Mouse (Mus musculus): ENCODE data around the gene Mrpl4. TPM values are rescaled to one million over a fixed set of nuclear protein-coding genes. Genes with fewer than 3 reads are reported as not detected.
A peak's percentile ranks its signal among the peaks of the same experiment; 100 is the strongest.

Mrpl4 gene
- 155 and 158 TPM in 2 replicates for polyA plus RNA-seq (2015; fragmentation: Nextera tagmentation; extraction: Ambion mirVana)

- Histone ChIP-seq H3K27me3 (ENCODE audit: insufficient read depth, low read length) (no peaks in the 10 kb centered on the region), H3K9me3 (replicated peaks; ENCODE audit: low read length) (no peaks in the 10 kb centered on the region), H3K36me3 (ENCODE audit: insufficient read depth, low read length) (peaks cover 15% of the 10 kb centered on the region; the same call in 1 of the 2 replicates), H3K4me2 (ENCODE audit: low read length) (peak within 1 kb of the TSS; percentile 87), H3K4me1 (replicated peaks; ENCODE audit: insufficient read depth, low read length) (no peaks in the 10 kb centered on the region; the same call in 1 of the 2 replicates), H3K9ac (ENCODE audit: low read depth, low read length) (peak within 1 kb of the TSS; percentile 79), H3K4me3 (replicated peaks; ENCODE audit: low read depth, low read length) (peak within 1 kb of the TSS; percentile 80), H3K27ac (peak within 1 kb of the TSS; percentile 86)
- under 1% methylated on average over 72 of the region's 72 CpGs for WGBS
- peak; percentile 83 for ATAC-seq (replicated peaks; ENCODE audit: low FRiP score, low read depth)
- no peak for TF ChIP-seq CTCF (IDR thresholded peaks at IDR 0.05; ENCODE audit: low read depth)
- peak; percentile 86 for DNase-seq (ENCODE audit: low spot score)
Measured at GRCm38 (mm10) chr9:21002627-21003551, at the start of gene Mrpl4. TSS of gene Mrpl4 (plus strand) at chr9:21002738.

- ATAC-seq (replicated peaks; ENCODE audit: low FRiP score, low read depth) = no peak
- H3K4me2 ChIP-seq (ENCODE audit: low read length) = no peak overlapping the region
- H3K9me3 ChIP-seq (replicated peaks; ENCODE audit: low read length) = no peaks in the 10 kb centered on the region
- TF ChIP-seq CTCF (IDR thresholded peaks at IDR 0.05; ENCODE audit: low read depth) = no peak
- no peak overlapping the region for H3K27ac ChIP-seq
- 81% methylated on average over 3 of the region's 3 CpGs for WGBS
- DNase-seq (ENCODE audit: low spot score) = no peak
- H3K4me3 ChIP-seq (replicated peaks; ENCODE audit: low read depth, low read length) = no peak overlapping the region
- H3K36me3 ChIP-seq (ENCODE audit: insufficient read depth, low read length) = no peaks in the 10 kb centered on the region
- no peak overlapping the region for H3K9ac ChIP-seq (ENCODE audit: low read depth, low read length)
- H3K27me3 ChIP-seq (ENCODE audit: insufficient read depth, low read length) = no peaks in the 10 kb centered on the region
- H3K4me1 ChIP-seq (replicated peaks; ENCODE audit: insufficient read depth, low read length) = no peaks in the 10 kb centered on the region
Measured at GRCm38 (mm10) chr9:20956989-20957388, 45.5 kb upstream of the Mrpl4 start.

GRCm38 (mm10) chr9:20959430-20959938 is 43.1 kb upstream of the Mrpl4 start, which contains the start of gene Dnmt1:
TSS of gene Dnmt1 (minus strand) at chr9:20959888.
- 87% methylated on average over 2 of the region's 2 CpGs for WGBS
- no peak within 1 kb of the TSS for H3K4me2 ChIP-seq (ENCODE audit: low read length)
- no peak within 1 kb of the TSS for H3K4me3 ChIP-seq (replicated peaks; ENCODE audit: low read depth, low read length)
- ATAC-seq (replicated peaks; ENCODE audit: low FRiP score, low read depth) = no peak
- no peak for DNase-seq (ENCODE audit: low spot score)
- H3K36me3 ChIP-seq (ENCODE audit: insufficient read depth, low read length) = no peaks in the 10 kb centered on the region
- no peak within 1 kb of the TSS for H3K27ac ChIP-seq
- no peaks in the 10 kb centered on the region for H3K9me3 ChIP-seq (replicated peaks; ENCODE audit: low read length)
- no peaks in the 10 kb centered on the region for H3K27me3 ChIP-seq (ENCODE audit: insufficient read depth, low read length)
- no peak within 1 kb of the TSS for H3K9ac ChIP-seq (ENCODE audit: low read depth, low read length)
- H3K4me1 ChIP-seq (replicated peaks; ENCODE audit: insufficient read depth, low read length) = no peaks in the 10 kb centered on the region
- TF ChIP-seq CTCF (IDR thresholded peaks at IDR 0.05; ENCODE audit: low read depth) = no peak

- no peak overlapping the region for H3K4me3 ChIP-seq (replicated peaks; ENCODE audit: low read depth, low read length)
- no peak overlapping the region for H3K4me2 ChIP-seq (ENCODE audit: low read length)
- no peaks in the 10 kb centered on the region for H3K27me3 ChIP-seq (ENCODE audit: insufficient read depth, low read length)
- no peaks in the 10 kb centered on the region for H3K4me1 ChIP-seq (replicated peaks; ENCODE audit: insufficient read depth, low read length)
- no peak overlapping the region for H3K9ac ChIP-seq (ENCODE audit: low read depth, low read length)
- DNase-seq (ENCODE audit: low spot score) (no peak), ATAC-seq (replicated peaks; ENCODE audit: low FRiP score, low read depth) (no peak)
- WGBS = 63% methylated on average over 9 of the region's 9 CpGs
- H3K36me3 ChIP-seq (ENCODE audit: insufficient read depth, low read length) = peaks cover 5% of the 10 kb centered on the region; the same call in 1 of the 2 replicates
- TF ChIP-seq CTCF (IDR thresholded peaks at IDR 0.05; ENCODE audit: low read depth) = no peak
- no peaks in the 10 kb centered on the region for H3K9me3 ChIP-seq (replicated peaks; ENCODE audit: low read length)
- H3K27ac ChIP-seq = no peak overlapping the region
Measured at GRCm38 (mm10) chr9:20961557-20961956, 41.0 kb upstream of the Mrpl4 start.

- H3K4me2 ChIP-seq (ENCODE audit: low read length) = no peak overlapping the region
- WGBS = 83% methylated on average over 4 of the region's 4 CpGs
- no peak for TF ChIP-seq CTCF (IDR thresholded peaks at IDR 0.05; ENCODE audit: low read depth)
- peaks cover 26% of the 10 kb centered on the region for H3K36me3 ChIP-seq (ENCODE audit: insufficient read depth, low read length)
- no peaks in the 10 kb centered on the region for H3K9me3 ChIP-seq (replicated peaks; ENCODE audit: low read length)
- DNase-seq (ENCODE audit: low spot score) = no peak
- H3K9ac ChIP-seq (ENCODE audit: low read depth, low read length) = no peak overlapping the region
- no peaks in the 10 kb centered on the region for H3K4me1 ChIP-seq (replicated peaks; ENCODE audit: insufficient read depth, low read length)
- no peak for ATAC-seq (replicated peaks; ENCODE audit: low FRiP score, low read depth)
- no peaks in the 10 kb centered on the region for H3K27me3 ChIP-seq (ENCODE audit: insufficient read depth, low read length)
- no peak overlapping the region for H3K4me3 ChIP-seq (replicated peaks; ENCODE audit: low read depth, low read length)
- no peak overlapping the region for H3K27ac ChIP-seq
Measured at GRCm38 (mm10) chr9:20965606-20966005, 36.9 kb upstream of the Mrpl4 start.

- H3K4me2 ChIP-seq (ENCODE audit: low read length) = no peak overlapping the region
- no peak for DNase-seq (ENCODE audit: low spot score)
- 76% methylated on average over 3 of the region's 3 CpGs for WGBS
- no peak overlapping the region for H3K9ac ChIP-seq (ENCODE audit: low read depth, low read length)
- no peak overlapping the region for H3K27ac ChIP-seq
- no peak for ATAC-seq (replicated peaks; ENCODE audit: low FRiP score, low read depth)
- H3K4me1 ChIP-seq (replicated peaks; ENCODE audit: insufficient read depth, low read length) = no peaks in the 10 kb centered on the region
- no peak overlapping the region for H3K4me3 ChIP-seq (replicated peaks; ENCODE audit: low read depth, low read length)
- H3K27me3 ChIP-seq (ENCODE audit: insufficient read depth, low read length) = no peaks in the 10 kb centered on the region
- no peaks in the 10 kb centered on the region for H3K9me3 ChIP-seq (replicated peaks; ENCODE audit: low read length)
- peaks cover 26% of the 10 kb centered on the region for H3K36me3 ChIP-seq (ENCODE audit: insufficient read depth, low read length)
- no peak for TF ChIP-seq CTCF (IDR thresholded peaks at IDR 0.05; ENCODE audit: low read depth)
Measured at GRCm38 (mm10) chr9:20966008-20966407, 36.5 kb upstream of the Mrpl4 start.
